Mouse (Mus musculus) liver, embryonic 11.5 days (tissue): ENCODE results near the gene Tnfsf11. TPM values are rescaled to one million over a fixed set of nuclear protein-coding genes. Genes with fewer than 3 reads are reported as not detected.

Source experiments
- ATAC-seq: fragments of 200-750 bp; cut with Nextera tagmentation; replicated peaks from 2 replicates; pipeline ENCODE4 v1.8.0; 2017; ENCODE audit warnings: moderate number of reproducible peaks, mild to moderate bottlenecking, moderate TSS enrichment, moderate library complexity; ENCODE audit not compliant: low FRiP score
- DNase-seq: peaks from one replicate; pipeline ENCODE4 v3.0.0-alpha.2; 2017; ENCODE audit warnings: low spot score
- H3K27ac ChIP-seq: fragments of 300-500 bp; sonication (generic); 2 replicates; pipeline ENCODE4 v1.5.1; 2014; ENCODE audit warnings: mild to moderate bottlenecking, low read depth, low read length, control low read depth
- H3K27me3 ChIP-seq: fragments of 300-500 bp; sonication (generic); replicated peaks from 2 replicates; pipeline ENCODE4 v1.6.1; 2014; ENCODE audit warnings: low read length, mixed read lengths; ENCODE audit not compliant: control insufficient read depth, insufficient read depth
- H3K36me3 ChIP-seq: fragments of 300-500 bp; sonication (generic); 2 replicates; pipeline ENCODE4 v1.6.1; 2014; ENCODE audit warnings: mild to moderate bottlenecking, low read length, moderate library complexity, mixed read lengths; ENCODE audit not compliant: control insufficient read depth, insufficient read depth
- H3K4me1 ChIP-seq: fragments of 300-500 bp; sonication (generic); replicated peaks from 2 replicates; pipeline ENCODE4 v1.6.1; 2014; ENCODE audit warnings: low read length, mixed read lengths; ENCODE audit not compliant: control insufficient read depth, insufficient read depth
- H3K4me2 ChIP-seq: fragments of 300-500 bp; sonication (generic); 2 replicates; pipeline ENCODE4 v1.6.1; 2014; ENCODE audit warnings: mild to moderate bottlenecking, control low read depth, moderate library complexity
- H3K4me3 ChIP-seq: fragments of 300-500 bp; sonication (generic); 2 replicates; pipeline ENCODE4 v1.5.1; 2014; ENCODE audit warnings: low read depth, low read length, control low read depth
- H3K9ac ChIP-seq: fragments of 300-500 bp; sonication (generic); 2 replicates; pipeline ENCODE4 v1.6.1; 2014; ENCODE audit warnings: low read depth, low read length, control low read depth
- H3K9me3 ChIP-seq: fragments of 300-500 bp; sonication (generic); 2 replicates; pipeline ENCODE4 v1.6.1; 2016; ENCODE audit warnings: low read length, inconsistent platforms, mixed read lengths; ENCODE audit not compliant: control insufficient read depth
- WGBS: fragments of 180-500 bp; shearing (Covaris S2); extraction: QIAGEN DNeasy Blood & Tissue Kit; methylation state at CpG from one replicate; pipeline ENCODE4 v1.1.7; 2014; 5-methylcytosine and 5-hydroxymethylcytosine counted together
- polyA plus RNA-seq: library from polyadenylated mRNA; unstranded; fragments of >200 nt; fragmentation: Nextera tagmentation; extraction: Ambion mirVana; gene quantifications from 2 replicates; pipeline ENCODE4 v1.2.1, GENCODE M21; 2014

Gene Tnfsf11
- polyA plus RNA-seq = 0.13 and 0.33 TPM in 2 replicates

DNA sequence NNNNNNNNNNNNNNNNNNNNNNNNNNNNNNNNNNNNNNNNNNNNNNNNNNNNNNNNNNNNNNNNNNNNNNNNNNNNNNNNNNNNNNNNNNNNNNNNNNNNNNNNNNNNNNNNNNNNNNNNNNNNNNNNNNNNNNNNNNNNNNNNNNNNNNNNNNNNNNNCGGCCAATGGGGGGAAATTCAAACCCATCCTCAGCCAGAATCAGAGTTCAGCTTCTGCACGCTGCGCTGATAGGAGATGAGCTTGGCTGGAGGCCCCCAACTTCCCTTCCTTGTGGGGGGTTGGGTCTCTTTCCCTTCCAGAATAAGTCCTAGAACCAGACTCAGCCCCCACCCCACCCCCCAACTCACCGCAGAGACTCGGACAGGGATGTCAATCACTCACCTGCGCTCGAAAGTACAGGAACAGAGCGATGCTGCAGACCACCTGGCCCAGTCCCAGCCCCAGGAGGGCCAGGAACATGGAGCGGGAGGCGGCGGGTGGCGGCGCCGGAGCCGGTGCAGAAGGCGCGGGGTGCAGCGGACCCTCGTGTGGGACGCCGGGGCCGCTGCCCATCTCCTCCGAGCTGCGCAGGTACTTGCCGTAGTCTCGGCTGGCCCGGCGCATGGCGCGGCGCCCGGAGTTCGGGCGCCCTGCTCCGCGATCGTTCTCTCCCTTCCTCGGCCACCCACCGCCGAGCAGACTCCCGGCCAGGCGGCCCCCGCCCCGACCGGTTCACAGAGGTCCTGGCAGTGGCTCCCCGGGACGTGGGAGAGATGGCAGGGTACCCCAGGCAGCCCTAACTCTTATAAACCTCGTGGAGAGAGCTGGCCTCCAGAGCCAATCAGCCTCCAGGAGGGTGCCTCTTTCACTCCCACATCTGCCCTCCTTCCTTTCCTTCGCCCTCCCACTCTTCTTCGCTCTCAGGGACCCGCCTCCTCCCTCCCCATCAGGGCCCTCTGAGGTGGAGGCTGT lies at the start of gene Tnfsf11:
Tnfsf11 (minus strand) TSS at position 758 of the 952 bp plus-strand sequence.
- peaks cover 24% of the 10 kb centered on the region for H3K27me3 ChIP-seq
- ATAC-seq (no peak), DNase-seq (no peak)
- H3K4me3 ChIP-seq = peak within 1 kb of the TSS; percentile 42
- H3K9ac ChIP-seq = no peak within 1 kb of the TSS
- H3K9me3 ChIP-seq = no peaks in the 10 kb centered on the region
- H3K36me3 ChIP-seq = no peaks in the 10 kb centered on the region
- 2% methylated on average over 46 of the region's 51 CpGs for WGBS
- no peak within 1 kb of the TSS for H3K27ac ChIP-seq
- no peaks in the 10 kb centered on the region for H3K4me1 ChIP-seq
- H3K4me2 ChIP-seq = peak within 1 kb of the TSS; percentile 63

- Histone ChIP-seq H3K9me3 (no peaks in the 10 kb centered on the region), H3K4me1 (no peaks in the 10 kb centered on the region), H3K4me2 (no peak overlapping the region), H3K36me3 (no peaks in the 10 kb centered on the region), H3K4me3 (no peak overlapping the region), H3K27me3 (no peaks in the 10 kb centered on the region), H3K27ac (no peak overlapping the region), H3K9ac (no peak overlapping the region)
- 40% methylated on average over 8 of the region's 8 CpGs for WGBS
- ATAC-seq (no peak), DNase-seq (no peak)
These were observed 48.9 kb upstream of the Tnfsf11 start for GRCm38 (mm10) chr14:78356764-78357163.

DNA sequence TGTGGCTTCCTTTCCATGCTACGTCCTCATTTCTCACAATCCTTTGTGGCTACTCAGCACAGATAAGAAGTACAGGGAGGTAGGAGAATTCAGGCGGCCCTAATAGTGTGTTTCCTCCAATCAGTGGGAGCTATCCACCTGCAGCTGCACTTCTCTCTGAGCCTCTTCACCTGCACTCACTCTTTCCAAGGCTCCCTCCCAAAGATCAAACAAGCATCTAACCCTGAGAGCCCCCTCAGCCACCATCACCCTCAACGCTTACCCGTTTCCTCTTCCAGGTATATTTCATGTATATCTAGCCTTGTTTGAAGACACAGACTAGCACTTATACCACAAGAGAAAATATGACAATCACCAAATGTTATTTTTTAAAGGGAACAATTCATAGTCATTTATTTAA lies 47.5 kb upstream of the Tnfsf11 start:
- no peaks in the 10 kb centered on the region for H3K36me3 ChIP-seq
- 52% methylated on average over 4 of the region's 4 CpGs for WGBS
- ATAC-seq (no peak), DNase-seq (no peak)
- no peak overlapping the region for H3K27ac ChIP-seq
- H3K4me3 ChIP-seq = no peak overlapping the region
- no peak overlapping the region for H3K9ac ChIP-seq
- no peaks in the 10 kb centered on the region for H3K9me3 ChIP-seq
- no peaks in the 10 kb centered on the region for H3K27me3 ChIP-seq
- H3K4me1 ChIP-seq = no peaks in the 10 kb centered on the region
- no peak overlapping the region for H3K4me2 ChIP-seq

DNA sequence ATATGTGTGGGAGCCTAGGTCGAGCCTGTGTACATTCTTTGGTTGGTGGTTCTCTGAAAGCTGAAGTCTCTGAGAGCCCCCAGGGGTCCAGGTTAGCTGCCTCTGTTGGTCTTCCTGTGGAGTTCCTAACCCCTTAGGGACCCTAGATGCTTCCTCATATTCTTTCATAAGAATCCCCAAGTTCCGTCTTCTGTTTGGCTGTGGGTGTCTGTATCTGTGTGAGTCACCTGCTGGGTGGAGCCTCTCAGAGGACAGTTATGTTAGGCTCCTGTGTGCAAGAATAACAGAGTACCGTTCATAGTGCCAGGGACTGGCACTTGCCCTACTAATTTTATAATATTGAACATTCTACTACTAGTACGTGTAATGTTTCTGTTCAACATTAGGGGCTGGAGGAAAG lies 45.0 kb upstream of the Tnfsf11 start:
- Histone ChIP-seq H3K9ac (no peak overlapping the region), H3K36me3 (no peaks in the 10 kb centered on the region), H3K9me3 (no peaks in the 10 kb centered on the region), H3K4me1 (no peaks in the 10 kb centered on the region), H3K4me2 (no peak overlapping the region), H3K27ac (no peak overlapping the region), H3K4me3 (no peak overlapping the region), H3K27me3 (no peaks in the 10 kb centered on the region)
- 65% methylated on average over 4 of the region's 4 CpGs for WGBS
- DNase-seq = no peak
- no peak for ATAC-seq

- Histone ChIP-seq H3K4me1 (no peaks in the 10 kb centered on the region), H3K9ac (no peak overlapping the region), H3K27ac (no peak overlapping the region), H3K4me2 (no peak overlapping the region), H3K4me3 (no peak overlapping the region), H3K36me3 (no peaks in the 10 kb centered on the region), H3K9me3 (no peaks in the 10 kb centered on the region), H3K27me3 (no peaks in the 10 kb centered on the region)
- DNase-seq (no peak), ATAC-seq (no peak)
- WGBS = 88% methylated on average over 7 of the region's 7 CpGs
These were observed 43.7 kb upstream of the Tnfsf11 start for GRCm38 (mm10) chr14:78351544-78351943.

DNA sequence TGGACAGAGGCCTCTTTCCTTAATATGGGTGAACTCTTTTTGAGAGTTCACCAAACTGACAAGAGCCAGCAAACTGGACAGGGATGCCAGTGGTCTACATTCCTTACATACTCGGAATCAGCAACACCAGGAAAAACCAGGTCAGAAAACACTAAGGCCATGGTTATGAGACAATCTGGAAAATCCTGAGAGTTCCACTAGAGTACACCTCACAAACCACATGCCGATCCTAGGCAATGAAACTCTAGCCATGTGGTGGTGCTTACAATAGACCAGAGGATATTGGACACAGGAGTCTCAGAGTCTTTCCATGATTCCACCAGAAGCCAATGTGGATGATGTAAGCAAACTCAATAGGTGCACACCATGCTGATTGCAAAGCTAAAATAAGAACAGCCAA lies 39.9 kb upstream of the Tnfsf11 start:
- no peak overlapping the region for H3K27ac ChIP-seq
- no peak overlapping the region for H3K4me3 ChIP-seq
- H3K4me2 ChIP-seq = no peak overlapping the region
- H3K4me1 ChIP-seq = no peaks in the 10 kb centered on the region
- no peaks in the 10 kb centered on the region for H3K9me3 ChIP-seq
- no peak overlapping the region for H3K9ac ChIP-seq
- no peaks in the 10 kb centered on the region for H3K36me3 ChIP-seq
- no peak for DNase-seq
- ATAC-seq = no peak
- 77% methylated on average over 2 of the region's 2 CpGs for WGBS
- H3K27me3 ChIP-seq = no peaks in the 10 kb centered on the region

DNA sequence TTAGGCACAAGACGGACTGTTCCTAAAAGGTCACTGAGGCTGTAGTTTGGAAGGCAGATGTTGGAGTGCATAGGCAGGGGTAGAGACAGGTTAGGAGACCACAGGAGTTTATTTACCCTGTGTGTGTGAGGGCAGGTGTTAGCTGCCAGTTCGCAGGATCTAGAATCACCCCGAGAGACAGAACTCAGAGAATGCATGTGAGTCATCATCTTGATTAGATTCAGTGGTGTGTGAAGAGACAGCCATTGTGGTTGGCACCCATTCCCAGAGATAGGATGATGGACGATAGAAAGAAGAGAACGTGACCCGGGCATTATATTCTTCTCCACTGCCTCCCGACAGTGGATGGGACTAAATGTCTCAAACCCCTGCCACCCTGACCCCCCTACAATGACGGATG lies 35.2 kb upstream of the Tnfsf11 start:
- WGBS = 63% methylated on average over 8 of the region's 8 CpGs
- no peak for DNase-seq
- H3K4me3 ChIP-seq = no peak overlapping the region
- no peak for ATAC-seq
- H3K9me3 ChIP-seq = no peaks in the 10 kb centered on the region
- H3K27ac ChIP-seq = no peak overlapping the region
- H3K4me1 ChIP-seq = no peaks in the 10 kb centered on the region
- H3K9ac ChIP-seq = no peak overlapping the region
- H3K27me3 ChIP-seq = no peaks in the 10 kb centered on the region
- H3K4me2 ChIP-seq = no peak overlapping the region
- no peaks in the 10 kb centered on the region for H3K36me3 ChIP-seq

GRCm38 (mm10) chr14:78342146-78342545 lies 34.3 kb upstream of the Tnfsf11 start:
- H3K4me2 ChIP-seq = no peak overlapping the region
- H3K27ac ChIP-seq = no peak overlapping the region
- ATAC-seq (no peak), DNase-seq (no peak)
- H3K9ac ChIP-seq = no peak overlapping the region
- no peaks in the 10 kb centered on the region for H3K4me1 ChIP-seq
- WGBS = 58% methylated on average over 4 of the region's 4 CpGs
- no peaks in the 10 kb centered on the region for H3K9me3 ChIP-seq
- H3K4me3 ChIP-seq = no peak overlapping the region
- no peaks in the 10 kb centered on the region for H3K36me3 ChIP-seq
- H3K27me3 ChIP-seq = no peaks in the 10 kb centered on the region

DNA sequence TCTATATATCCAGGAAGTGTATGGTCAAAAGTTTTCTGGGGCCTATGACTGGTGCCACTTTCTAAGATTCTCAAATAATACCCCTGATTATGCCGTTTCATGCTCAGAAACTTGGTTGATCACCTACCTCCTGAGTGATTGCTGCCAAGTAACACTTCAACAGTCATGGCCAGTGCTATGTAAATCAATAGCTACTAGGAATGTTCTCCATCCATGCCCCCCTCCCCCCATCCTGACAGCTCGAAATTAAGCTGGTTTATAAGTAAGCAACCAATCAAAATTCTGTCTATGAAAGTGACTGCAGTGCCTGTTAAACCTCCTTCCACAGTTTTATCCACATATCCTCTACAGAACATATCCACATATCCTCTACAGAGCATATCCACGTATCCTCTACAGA lies 25.5 kb upstream of the Tnfsf11 start:
- Histone ChIP-seq H3K4me2 (no peak overlapping the region), H3K4me3 (no peak overlapping the region), H3K27ac (no peak overlapping the region), H3K9me3 (no peaks in the 10 kb centered on the region), H3K27me3 (no peaks in the 10 kb centered on the region), H3K9ac (no peak overlapping the region), H3K4me1 (no peaks in the 10 kb centered on the region), H3K36me3 (no peaks in the 10 kb centered on the region)
- DNase-seq (no peak), ATAC-seq (no peak)
- WGBS = 77% methylated on average over 3 of the region's 3 CpGs
